Mouse (Mus musculus): ENCODE data around the gene Itga7. TPM values are rescaled to one million over a fixed set of nuclear protein-coding genes. Genes with fewer than 3 reads are reported as not detected.

Itga7 gene
- polyA plus RNA-seq, 1 experiment from 2014 or later: 3.4 TPM

DNA sequence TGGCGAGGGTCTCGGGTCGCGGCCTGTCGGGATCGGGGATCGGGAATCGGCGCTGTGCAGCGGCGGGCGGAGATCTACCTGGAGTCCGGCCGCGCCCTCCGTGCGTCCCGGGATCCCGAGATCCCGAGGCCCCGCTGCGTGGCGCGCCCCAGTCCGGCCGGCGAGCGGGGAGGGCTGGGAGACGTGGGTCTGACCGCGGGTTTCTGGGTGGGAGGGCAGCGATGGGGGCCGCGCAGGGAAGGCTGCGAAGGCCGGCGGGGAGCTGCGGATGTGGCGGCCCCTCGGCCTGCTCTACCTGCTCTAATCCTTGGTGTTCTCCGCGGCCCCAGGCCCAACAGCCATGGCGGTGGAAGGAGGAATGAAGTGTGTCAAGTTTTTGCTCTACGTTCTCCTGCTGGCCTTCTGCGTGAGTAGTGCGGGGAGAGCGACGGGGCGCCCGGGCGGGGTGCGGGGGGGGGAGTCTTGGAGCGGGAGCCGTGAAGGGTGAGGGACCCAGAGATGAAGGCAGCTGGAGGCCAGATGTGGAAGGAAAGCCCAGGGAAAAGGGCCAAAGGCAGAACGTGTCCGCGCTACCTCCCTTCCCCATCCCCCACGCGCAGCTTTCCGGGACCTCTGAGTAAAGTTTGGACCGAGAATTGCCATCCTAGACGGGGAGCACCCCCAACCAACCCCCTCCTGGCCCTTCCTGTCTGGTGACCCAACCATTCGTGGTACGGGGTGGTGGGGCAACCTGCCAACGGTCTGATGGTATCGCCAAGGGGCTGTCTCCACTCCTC, 23.4 kb upstream of the Itga7 start:
- no peaks in the 10 kb centered on the region for H3K9me3 ChIP-seq (ENCODE audit: control insufficient read depth, low read length)
- H3K27ac ChIP-seq (ENCODE audit: low read length): peak overlapping the region; percentile 28; the same call in 1 of the 2 replicates
- 1% methylated on average over 60 of the region's 66 CpGs for WGBS
- H3K9ac ChIP-seq (replicated peaks; ENCODE audit: low read depth, low read length): peak overlapping the region; percentile 84
- H3K4me2 ChIP-seq (ENCODE audit: low read length): peak overlapping the region; percentile 78
- peaks cover 15% of the 10 kb centered on the region for H3K4me1 ChIP-seq (replicated peaks; ENCODE audit: control insufficient read depth, insufficient read depth, low read length)
- H3K4me3 ChIP-seq (replicated peaks; ENCODE audit: low read length): peak overlapping the region; percentile 75
- H3K36me3 ChIP-seq (ENCODE audit: control insufficient read depth, insufficient read depth): no peaks in the 10 kb centered on the region
- ATAC-seq: peak; percentile 25
- no peaks in the 10 kb centered on the region for H3K27me3 ChIP-seq (replicated peaks; ENCODE audit: control insufficient read depth, insufficient read depth, low read length)

DNA sequence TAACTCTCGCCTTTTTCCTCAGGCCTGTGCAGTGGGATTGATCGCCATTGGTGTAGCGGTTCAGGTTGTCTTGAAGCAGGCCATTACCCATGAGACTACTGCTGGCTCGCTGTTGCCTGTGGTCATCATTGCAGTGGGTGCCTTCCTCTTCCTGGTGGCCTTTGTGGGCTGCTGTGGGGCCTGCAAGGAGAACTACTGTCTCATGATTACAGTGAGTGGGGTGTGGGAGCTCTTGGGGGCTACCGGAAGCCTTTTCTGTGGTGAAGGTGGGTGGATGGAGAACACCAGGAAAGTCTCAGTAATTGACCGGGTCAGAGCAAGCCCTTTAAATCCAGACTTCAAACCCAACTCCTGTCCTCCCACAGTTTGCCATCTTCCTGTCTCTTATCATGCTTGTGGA, 22.2 kb upstream of the Itga7 start:
- no peaks in the 10 kb centered on the region for H3K9me3 ChIP-seq (ENCODE audit: control insufficient read depth, low read length)
- H3K4me2 ChIP-seq (ENCODE audit: low read length): no peak overlapping the region
- no peak for ATAC-seq
- no peak overlapping the region for H3K4me3 ChIP-seq (replicated peaks; ENCODE audit: low read length)
- peaks cover 15% of the 10 kb centered on the region for H3K4me1 ChIP-seq (replicated peaks; ENCODE audit: control insufficient read depth, insufficient read depth, low read length)
- H3K27me3 ChIP-seq (replicated peaks; ENCODE audit: control insufficient read depth, insufficient read depth, low read length): no peaks in the 10 kb centered on the region
- H3K9ac ChIP-seq (replicated peaks; ENCODE audit: low read depth, low read length): no peak overlapping the region
- 92% methylated on average over 6 of the region's 6 CpGs for WGBS
- no peak overlapping the region for H3K27ac ChIP-seq (ENCODE audit: low read length)
- H3K36me3 ChIP-seq (ENCODE audit: control insufficient read depth, insufficient read depth): no peaks in the 10 kb centered on the region

DNA sequence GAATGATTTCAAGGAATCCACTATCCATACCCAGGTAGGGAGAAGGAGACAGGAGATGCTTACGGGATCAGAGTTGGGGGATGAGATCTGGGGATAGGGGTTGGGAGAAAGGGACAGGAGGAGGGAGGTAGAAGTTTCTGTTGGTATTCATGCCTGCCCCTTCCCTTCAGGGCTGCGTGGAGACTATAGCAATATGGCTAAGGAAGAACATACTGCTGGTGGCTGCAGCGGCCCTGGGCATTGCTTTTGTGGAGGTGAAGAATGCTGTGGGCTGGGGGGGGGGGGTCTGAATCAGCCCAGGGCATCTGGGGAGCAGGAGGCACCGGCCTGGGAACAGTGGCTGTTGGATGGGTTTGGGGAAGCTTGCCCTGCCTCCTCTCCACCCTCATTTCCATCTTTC, 21.4 kb upstream of the Itga7 start:
- H3K9me3 ChIP-seq (ENCODE audit: control insufficient read depth, low read length): no peaks in the 10 kb centered on the region
- H3K4me2 ChIP-seq (ENCODE audit: low read length): no peak overlapping the region
- no peaks in the 10 kb centered on the region for H3K27me3 ChIP-seq (replicated peaks; ENCODE audit: control insufficient read depth, insufficient read depth, low read length)
- H3K4me1 ChIP-seq (replicated peaks; ENCODE audit: control insufficient read depth, insufficient read depth, low read length): peaks cover 15% of the 10 kb centered on the region
- H3K27ac ChIP-seq (ENCODE audit: low read length): no peak overlapping the region
- 77% methylated on average over 4 of the region's 4 CpGs for WGBS
- no peak overlapping the region for H3K4me3 ChIP-seq (replicated peaks; ENCODE audit: low read length)
- H3K9ac ChIP-seq (replicated peaks; ENCODE audit: low read depth, low read length): no peak overlapping the region
- H3K36me3 ChIP-seq (ENCODE audit: control insufficient read depth, insufficient read depth): no peaks in the 10 kb centered on the region
- ATAC-seq: no peak

DNA sequence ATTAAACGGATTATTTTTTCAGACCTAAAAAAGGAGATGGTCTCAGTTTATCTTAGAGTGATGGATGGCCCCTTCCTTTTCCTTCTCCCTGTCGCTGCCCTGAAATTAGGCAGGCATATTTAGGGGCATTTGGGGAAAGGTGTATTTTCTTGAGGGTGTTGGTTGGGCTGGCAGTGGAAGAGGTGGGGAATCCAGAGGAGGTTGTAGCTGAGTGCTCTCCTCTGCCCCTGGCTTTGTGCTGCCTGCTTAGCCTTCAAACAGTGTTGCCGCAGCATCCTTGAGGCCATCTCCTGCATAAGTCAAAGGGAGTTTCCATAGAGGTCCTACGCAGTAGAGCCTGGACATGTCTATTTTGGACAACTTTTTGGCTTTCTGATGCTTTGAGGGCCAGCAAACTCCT, 20.8 kb upstream of the Itga7 start:
- 82% methylated on average over 4 of the region's 4 CpGs for WGBS
- H3K27ac ChIP-seq (ENCODE audit: low read length): no peak overlapping the region

DNA sequence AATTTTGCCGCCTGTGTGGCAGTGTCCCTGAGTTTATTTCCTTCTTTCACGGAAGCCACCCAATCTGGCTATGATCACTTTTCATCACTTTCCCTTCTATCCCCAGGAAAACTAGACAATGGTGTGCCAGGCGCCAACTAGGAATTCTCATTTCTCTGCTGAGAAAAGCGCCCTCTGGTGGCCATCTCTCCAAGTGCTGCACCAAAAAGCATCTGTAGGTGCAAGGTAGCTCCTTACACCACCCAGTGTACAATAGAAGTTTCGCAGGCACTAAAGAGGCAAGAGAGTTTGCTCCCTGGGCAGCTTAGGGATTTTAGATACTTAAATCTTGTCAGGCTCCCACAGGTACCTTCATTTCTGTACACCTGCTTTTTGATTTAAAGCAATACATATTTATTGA, 20.4 kb upstream of the Itga7 start:
- H3K27ac ChIP-seq (ENCODE audit: low read length): no peak overlapping the region
- no peak overlapping the region for H3K4me2 ChIP-seq (ENCODE audit: low read length)
- no peaks in the 10 kb centered on the region for H3K27me3 ChIP-seq (replicated peaks; ENCODE audit: control insufficient read depth, insufficient read depth, low read length)
- H3K4me1 ChIP-seq (replicated peaks; ENCODE audit: control insufficient read depth, insufficient read depth, low read length): peaks cover 15% of the 10 kb centered on the region
- H3K4me3 ChIP-seq (replicated peaks; ENCODE audit: low read length): no peak overlapping the region
- no peak overlapping the region for H3K9ac ChIP-seq (replicated peaks; ENCODE audit: low read depth, low read length)
- peak; percentile 49 for ATAC-seq
- H3K36me3 ChIP-seq (ENCODE audit: control insufficient read depth, insufficient read depth): no peaks in the 10 kb centered on the region
- H3K9me3 ChIP-seq (ENCODE audit: control insufficient read depth, low read length): no peaks in the 10 kb centered on the region
- 5% methylated on average over 5 of the region's 5 CpGs for WGBS

More for the DNA sequence above, 20.8 kb upstream of the Itga7 start:
- Histone ChIP-seq H3K27me3 (replicated peaks; ENCODE audit: control insufficient read depth, insufficient read depth, low read length) (no peaks in the 10 kb centered on the region), H3K36me3 (ENCODE audit: control insufficient read depth, insufficient read depth) (no peaks in the 10 kb centered on the region), H3K4me1 (replicated peaks; ENCODE audit: control insufficient read depth, insufficient read depth, low read length) (peaks cover 15% of the 10 kb centered on the region), H3K4me2 (ENCODE audit: low read length) (no peak overlapping the region), H3K4me3 (replicated peaks; ENCODE audit: low read length) (no peak overlapping the region), H3K9me3 (ENCODE audit: control insufficient read depth, low read length) (no peaks in the 10 kb centered on the region), H3K9ac (replicated peaks; ENCODE audit: low read depth, low read length) (no peak overlapping the region)
- ATAC-seq: no peak

DNA sequence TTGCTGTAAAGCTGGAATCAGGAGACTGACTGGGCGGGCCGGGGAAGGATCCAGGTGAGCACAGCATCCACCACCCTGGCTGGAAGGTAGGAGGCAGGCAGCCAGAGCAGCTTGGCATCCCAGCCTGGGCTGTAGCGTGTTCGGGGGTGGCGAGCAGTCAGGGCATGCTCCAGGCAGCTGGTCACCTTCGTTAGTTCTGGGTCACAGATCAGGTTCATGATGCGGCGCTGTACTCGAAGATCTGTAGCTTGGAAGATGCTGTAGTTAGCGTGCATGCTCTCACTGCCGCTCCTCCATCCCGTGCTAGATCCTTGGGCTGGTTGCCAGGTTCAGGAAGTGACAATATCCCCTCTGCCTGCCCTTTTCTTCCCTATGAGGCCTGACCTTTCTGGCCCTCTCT, 19.9 kb upstream of the Itga7 start:
- Histone ChIP-seq H3K9me3 (ENCODE audit: control insufficient read depth, low read length) (no peaks in the 10 kb centered on the region), H3K4me1 (replicated peaks; ENCODE audit: control insufficient read depth, insufficient read depth, low read length) (peaks cover 15% of the 10 kb centered on the region), H3K27ac (ENCODE audit: low read length) (no peak overlapping the region), H3K36me3 (ENCODE audit: control insufficient read depth, insufficient read depth) (no peaks in the 10 kb centered on the region), H3K4me2 (ENCODE audit: low read length) (no peak overlapping the region), H3K9ac (replicated peaks; ENCODE audit: low read depth, low read length) (no peak overlapping the region), H3K27me3 (replicated peaks; ENCODE audit: control insufficient read depth, insufficient read depth, low read length) (no peaks in the 10 kb centered on the region), H3K4me3 (replicated peaks; ENCODE audit: low read length) (no peak overlapping the region)
- ATAC-seq: no peak
- 80% methylated on average over 12 of the region's 12 CpGs for WGBS

DNA sequence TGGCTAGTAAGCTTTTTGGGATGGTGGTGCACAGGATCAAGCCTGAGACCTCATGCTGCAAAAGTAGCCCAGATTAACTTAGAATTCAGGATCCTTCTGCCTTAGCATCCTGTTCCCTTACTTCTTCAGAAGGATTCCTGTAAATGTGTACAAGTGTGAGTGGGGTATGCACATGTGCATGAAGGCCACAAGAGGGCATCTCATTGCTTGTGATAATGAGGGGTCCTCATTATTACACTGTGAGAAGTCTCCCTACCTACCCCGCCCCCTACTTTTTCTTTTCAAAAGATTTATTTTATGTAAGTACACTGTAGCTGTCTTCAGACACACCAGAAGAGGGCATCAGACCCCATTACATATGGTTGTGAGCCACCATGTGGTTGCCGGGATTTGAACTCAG, 18.1 kb upstream of the Itga7 start:
- Histone ChIP-seq H3K4me3 (replicated peaks; ENCODE audit: low read length) (no peak overlapping the region), H3K27ac (ENCODE audit: low read length) (no peak overlapping the region), H3K4me1 (replicated peaks; ENCODE audit: control insufficient read depth, insufficient read depth, low read length) (peaks cover 3% of the 10 kb centered on the region), H3K9me3 (ENCODE audit: control insufficient read depth, low read length) (no peaks in the 10 kb centered on the region), H3K9ac (replicated peaks; ENCODE audit: low read depth, low read length) (no peak overlapping the region), H3K27me3 (replicated peaks; ENCODE audit: control insufficient read depth, insufficient read depth, low read length) (no peaks in the 10 kb centered on the region), H3K4me2 (ENCODE audit: low read length) (no peak overlapping the region), H3K36me3 (ENCODE audit: control insufficient read depth, insufficient read depth) (no peaks in the 10 kb centered on the region)
- no peak for ATAC-seq
- WGBS: 81% methylated on average over 2 of the region's 2 CpGs

DNA sequence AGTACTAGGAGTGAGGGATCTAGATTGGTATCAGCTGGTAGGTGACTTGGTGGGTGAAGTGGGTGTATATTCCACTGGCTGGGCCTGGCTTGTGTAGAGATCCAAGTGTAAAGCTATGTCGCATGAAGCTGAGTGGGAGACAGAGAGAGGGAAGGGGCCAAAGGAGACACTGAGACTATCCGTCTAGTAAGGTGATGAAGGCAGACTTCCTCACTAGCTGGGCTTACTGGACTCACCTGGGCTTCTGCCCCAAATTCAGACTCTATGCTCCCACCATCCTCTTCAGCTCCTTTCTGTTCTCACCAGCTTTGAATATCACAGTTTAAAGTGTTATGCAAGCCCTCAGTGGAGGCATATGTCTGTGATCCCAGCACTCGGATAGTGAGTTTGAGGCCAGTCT, 17.0 kb upstream of the Itga7 start:
- no peaks in the 10 kb centered on the region for H3K9me3 ChIP-seq (ENCODE audit: control insufficient read depth, low read length)
- peaks cover 2% of the 10 kb centered on the region; the same call in 1 of the 2 replicates for H3K4me1 ChIP-seq (replicated peaks; ENCODE audit: control insufficient read depth, insufficient read depth, low read length)
- no peaks in the 10 kb centered on the region for H3K27me3 ChIP-seq (replicated peaks; ENCODE audit: control insufficient read depth, insufficient read depth, low read length)
- WGBS: 96% methylated on average over 3 of the region's 3 CpGs
- no peak overlapping the region for H3K4me3 ChIP-seq (replicated peaks; ENCODE audit: low read length)
- no peaks in the 10 kb centered on the region for H3K36me3 ChIP-seq (ENCODE audit: control insufficient read depth, insufficient read depth)
- no peak overlapping the region for H3K9ac ChIP-seq (replicated peaks; ENCODE audit: low read depth, low read length)
- ATAC-seq: no peak
- H3K27ac ChIP-seq (ENCODE audit: low read length): no peak overlapping the region
- H3K4me2 ChIP-seq (ENCODE audit: low read length): no peak overlapping the region

DNA sequence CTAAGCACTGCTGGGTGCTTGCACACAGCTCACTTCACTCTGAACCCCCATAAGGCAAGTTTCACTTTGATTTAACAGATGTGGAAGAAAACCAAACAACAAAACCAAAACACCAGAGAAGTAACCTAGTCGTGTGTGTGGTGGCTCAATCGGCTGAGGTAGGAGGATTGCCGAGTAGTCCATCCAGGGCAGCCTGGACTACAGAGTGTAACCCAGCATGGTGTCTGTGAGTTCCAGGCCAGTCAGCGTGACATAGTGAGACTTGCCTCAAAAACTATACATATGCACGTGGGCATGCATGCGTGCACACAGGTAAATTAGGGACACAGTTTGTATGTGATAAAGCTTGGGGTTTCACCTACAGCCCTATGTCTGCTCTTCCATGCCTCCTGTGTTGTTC, 16.2 kb upstream of the Itga7 start:
- 89% methylated on average over 6 of the region's 6 CpGs for WGBS
- no peaks in the 10 kb centered on the region for H3K9me3 ChIP-seq (ENCODE audit: control insufficient read depth, low read length)
- H3K9ac ChIP-seq (replicated peaks; ENCODE audit: low read depth, low read length): no peak overlapping the region
- peaks cover 10% of the 10 kb centered on the region for H3K4me1 ChIP-seq (replicated peaks; ENCODE audit: control insufficient read depth, insufficient read depth, low read length)
- ATAC-seq: no peak
- H3K27me3 ChIP-seq (replicated peaks; ENCODE audit: control insufficient read depth, insufficient read depth, low read length): no peaks in the 10 kb centered on the region
- H3K36me3 ChIP-seq (ENCODE audit: control insufficient read depth, insufficient read depth): no peaks in the 10 kb centered on the region
- H3K27ac ChIP-seq (ENCODE audit: low read length): no peak overlapping the region
- no peak overlapping the region for H3K4me2 ChIP-seq (ENCODE audit: low read length)
- H3K4me3 ChIP-seq (replicated peaks; ENCODE audit: low read length): no peak overlapping the region

DNA sequence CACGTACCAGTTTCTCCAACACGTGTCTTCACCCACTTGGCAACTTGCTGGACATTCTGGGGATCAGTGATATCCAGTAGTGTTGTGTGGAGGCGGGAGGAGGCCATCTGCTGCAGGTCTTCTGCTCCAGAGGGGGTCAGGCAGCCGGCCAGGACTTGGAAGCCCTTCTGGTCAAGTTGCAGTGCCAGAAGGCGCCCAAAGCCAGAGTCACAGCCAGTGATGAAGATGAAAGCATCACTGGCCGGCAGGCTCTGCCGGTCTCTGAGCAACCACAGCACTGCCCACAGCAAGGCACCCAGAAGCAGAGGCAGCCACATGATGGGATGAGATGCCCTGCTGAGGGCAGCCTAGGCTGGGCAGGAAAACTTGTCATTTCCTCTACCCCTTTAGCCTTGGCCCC, 15.4 kb upstream of the Itga7 start:
- no peaks in the 10 kb centered on the region for H3K9me3 ChIP-seq (ENCODE audit: control insufficient read depth, low read length)
- WGBS: 83% methylated on average over 7 of the region's 7 CpGs
- H3K4me1 ChIP-seq (replicated peaks; ENCODE audit: control insufficient read depth, insufficient read depth, low read length): peaks cover 14% of the 10 kb centered on the region
- H3K27me3 ChIP-seq (replicated peaks; ENCODE audit: control insufficient read depth, insufficient read depth, low read length): no peaks in the 10 kb centered on the region
- H3K4me2 ChIP-seq (ENCODE audit: low read length): no peak overlapping the region
- no peak for ATAC-seq
- H3K36me3 ChIP-seq (ENCODE audit: control insufficient read depth, insufficient read depth): no peaks in the 10 kb centered on the region
- no peak overlapping the region for H3K27ac ChIP-seq (ENCODE audit: low read length)
- H3K4me3 ChIP-seq (replicated peaks; ENCODE audit: low read length): no peak overlapping the region
- H3K9ac ChIP-seq (replicated peaks; ENCODE audit: low read depth, low read length): no peak overlapping the region
